Mouse (Mus musculus): Measurements from ENCODE around the gene Elmod1. TPM values are rescaled to one million over a fixed set of nuclear protein-coding genes. Genes with fewer than 3 reads are reported as not detected.

The Elmod1 gene
- total and polyA plus RNA-seq, 3 experiments: 0.38 TPM; not detected in 2

DNA sequence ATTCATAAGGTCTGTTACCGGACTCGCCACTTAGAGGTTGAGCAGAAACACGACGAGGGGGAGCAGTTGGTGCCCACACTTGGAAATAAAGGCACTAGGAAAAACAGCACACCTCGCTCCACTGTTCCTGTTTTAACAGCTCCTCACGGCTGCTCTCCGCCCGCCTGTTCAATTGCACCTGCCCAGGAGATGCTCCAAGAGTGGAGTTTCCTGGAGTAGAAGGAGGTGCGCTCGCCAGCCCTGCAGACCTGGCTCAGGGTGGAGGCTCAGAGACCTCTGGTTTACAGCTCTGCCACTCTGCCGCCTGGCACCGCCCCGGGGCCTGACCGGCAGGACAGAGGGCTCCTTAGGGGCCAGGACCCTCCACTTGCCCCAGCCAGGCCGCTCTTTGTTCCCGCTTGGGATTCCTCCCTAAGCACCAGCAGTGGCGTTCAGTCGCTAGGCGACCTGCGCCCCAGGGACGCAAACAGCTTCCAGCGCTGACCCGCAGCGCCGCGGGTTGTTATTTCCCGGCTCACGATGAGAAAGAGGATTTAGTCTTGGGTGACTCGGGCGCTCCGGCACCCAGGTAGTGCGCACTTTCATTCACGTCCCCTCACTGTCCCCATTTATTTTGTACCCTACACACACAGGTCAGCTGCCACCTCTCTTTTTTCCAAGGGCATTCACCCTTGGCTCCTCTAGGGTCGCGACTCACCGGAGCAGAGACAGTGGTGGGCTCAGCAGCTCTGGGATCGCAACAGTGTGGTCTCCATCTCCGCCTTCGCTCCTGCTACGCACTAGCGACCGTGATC lies 576 bp downstream of the Elmod1 start:
- ATAC-seq (ENCODE audit: extremely low read depth, insufficient number of reproducible peaks, low FRiP score, poor library complexity, severe bottlenecking): no peak

DNA sequence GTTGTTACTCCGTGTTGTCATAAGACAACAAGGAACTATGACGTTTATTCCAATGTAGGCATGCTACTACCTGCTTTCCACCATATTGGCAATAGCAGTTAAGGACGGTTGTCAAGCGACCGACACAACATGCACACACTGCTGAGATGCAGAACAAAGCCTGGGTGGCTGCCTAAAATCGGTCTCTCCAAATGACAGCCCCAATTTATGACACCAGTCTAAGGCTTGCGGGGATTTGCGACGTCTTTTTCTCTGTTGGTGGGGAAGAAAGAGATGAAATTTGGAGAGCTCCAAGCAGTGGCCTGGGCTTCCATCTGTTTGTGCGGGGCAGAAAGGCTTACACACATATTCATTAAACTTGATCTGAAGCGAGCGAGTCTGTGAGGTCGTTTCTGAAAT lies 1.2 kb downstream of the Elmod1 start:
- Histone ChIP-seq H3K4me1 (ENCODE audit: insufficient read depth, low read depth, low read length) (no peaks in the 10 kb centered on the region), H3K36me3 (replicated peaks) (no peaks in the 10 kb centered on the region), H3K9me3 (replicated peaks) (no peaks in the 10 kb centered on the region), H3K4me3 (ENCODE audit: low read depth, low read length) (no peak overlapping the region), H3K27me3 (ENCODE audit: insufficient read depth, low read length) (peaks cover 2% of the 10 kb centered on the region; the same call in 1 of the 2 replicates)
- no peak for ATAC-seq (ENCODE audit: extremely low read depth, insufficient number of reproducible peaks, low FRiP score, poor library complexity, severe bottlenecking)
- no peak for TF ChIP-seq POLR2AphosphoS5 (IDR thresholded peaks at IDR 0.05; ENCODE audit: insufficient replicate concordance, low read depth, low read length)
- TF ChIP-seq TAL1 (conservative IDR thresholded peaks at IDR 0.05; ENCODE audit: low read depth, low read length): no peak
- no peak for TF ChIP-seq GATA1 (IDR thresholded peaks at IDR 0.05; ENCODE audit: borderline replicate concordance, low read length)
- no peak for TF ChIP-seq GATA2 (IDR thresholded peaks at IDR 0.05; ENCODE audit: borderline replicate concordance, low read depth, low read length)
- TF ChIP-seq CTCF (IDR thresholded peaks at IDR 0.05; ENCODE audit: low read depth, low read length): no peak
- DNase-seq (ENCODE audit: low spot score): no peak

More for the DNA sequence above, 576 bp downstream of the Elmod1 start:
- no peaks in the 10 kb centered on the region for H3K9me3 ChIP-seq (replicated peaks)
- TF ChIP-seq GATA1 (IDR thresholded peaks at IDR 0.05; ENCODE audit: borderline replicate concordance, low read length) (no peak), CTCF (IDR thresholded peaks at IDR 0.05; ENCODE audit: low read depth, low read length) (no peak), POLR2AphosphoS5 (IDR thresholded peaks at IDR 0.05; ENCODE audit: insufficient replicate concordance, low read depth, low read length) (no peak), TAL1 (conservative IDR thresholded peaks at IDR 0.05; ENCODE audit: low read depth, low read length) (no peak), GATA2 (IDR thresholded peaks at IDR 0.05; ENCODE audit: borderline replicate concordance, low read depth, low read length) (no peak)
- DNase-seq (ENCODE audit: low spot score): no peak
- H3K36me3 ChIP-seq (replicated peaks): no peaks in the 10 kb centered on the region
- no peaks in the 10 kb centered on the region for H3K4me1 ChIP-seq (ENCODE audit: insufficient read depth, low read depth, low read length)
- no peak overlapping the region for H3K4me3 ChIP-seq (ENCODE audit: low read depth, low read length)
- H3K27me3 ChIP-seq (ENCODE audit: insufficient read depth, low read length): peaks cover 2% of the 10 kb centered on the region; the same call in 1 of the 2 replicates

DNA sequence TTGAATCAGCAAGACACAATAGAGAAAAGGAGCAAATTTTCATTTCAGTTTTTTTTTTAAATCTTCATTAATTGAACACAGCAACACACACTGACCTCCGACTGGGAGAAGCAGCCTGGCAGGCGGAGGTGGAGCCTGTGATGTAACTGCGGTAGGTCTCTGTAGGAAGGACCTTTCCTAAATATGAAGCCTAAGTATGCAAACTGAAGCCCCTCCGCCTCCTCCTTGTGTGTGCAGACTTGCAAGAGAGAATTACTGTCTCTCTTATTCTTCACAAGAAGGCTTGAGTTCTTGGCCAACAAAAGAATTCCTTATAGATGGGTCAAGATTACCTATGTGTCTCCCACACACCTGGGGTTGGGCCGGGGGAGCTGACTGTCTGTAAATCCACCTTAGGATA lies 1.9 kb downstream of the Elmod1 start:
- H3K9me3 ChIP-seq (replicated peaks): no peaks in the 10 kb centered on the region
- ATAC-seq (ENCODE audit: extremely low read depth, insufficient number of reproducible peaks, low FRiP score, poor library complexity, severe bottlenecking): no peak
- no peaks in the 10 kb centered on the region for H3K4me1 ChIP-seq (ENCODE audit: insufficient read depth, low read depth, low read length)
- TF ChIP-seq TAL1 (conservative IDR thresholded peaks at IDR 0.05; ENCODE audit: low read depth, low read length): no peak
- TF ChIP-seq POLR2AphosphoS5 (IDR thresholded peaks at IDR 0.05; ENCODE audit: insufficient replicate concordance, low read depth, low read length): no peak
- TF ChIP-seq GATA2 (IDR thresholded peaks at IDR 0.05; ENCODE audit: borderline replicate concordance, low read depth, low read length): no peak
- no peak for TF ChIP-seq CTCF (IDR thresholded peaks at IDR 0.05; ENCODE audit: low read depth, low read length)
- no peak for TF ChIP-seq GATA1 (IDR thresholded peaks at IDR 0.05; ENCODE audit: borderline replicate concordance, low read length)
- H3K27me3 ChIP-seq (ENCODE audit: insufficient read depth, low read length): peaks cover 2% of the 10 kb centered on the region; the same call in 1 of the 2 replicates
- DNase-seq (ENCODE audit: low spot score): no peak
- H3K4me3 ChIP-seq (ENCODE audit: low read depth, low read length): no peak overlapping the region
- no peaks in the 10 kb centered on the region for H3K36me3 ChIP-seq (replicated peaks)

GRCm38 (mm10) chr9:53972358-53972757 lies 2.7 kb downstream of the Elmod1 start:
- Histone ChIP-seq H3K4me3 (ENCODE audit: low read depth, low read length) (no peak overlapping the region), H3K27me3 (ENCODE audit: insufficient read depth, low read length) (peaks cover 4% of the 10 kb centered on the region; the same call in 1 of the 2 replicates), H3K9me3 (replicated peaks) (no peaks in the 10 kb centered on the region), H3K4me1 (ENCODE audit: insufficient read depth, low read depth, low read length) (no peaks in the 10 kb centered on the region), H3K36me3 (replicated peaks) (no peaks in the 10 kb centered on the region)
- TF ChIP-seq GATA2 (IDR thresholded peaks at IDR 0.05; ENCODE audit: borderline replicate concordance, low read depth, low read length) (no peak), CTCF (IDR thresholded peaks at IDR 0.05; ENCODE audit: low read depth, low read length) (no peak), TAL1 (conservative IDR thresholded peaks at IDR 0.05; ENCODE audit: low read depth, low read length) (no peak), GATA1 (IDR thresholded peaks at IDR 0.05; ENCODE audit: borderline replicate concordance, low read length) (no peak), POLR2AphosphoS5 (IDR thresholded peaks at IDR 0.05; ENCODE audit: insufficient replicate concordance, low read depth, low read length) (no peak)
- ATAC-seq (ENCODE audit: extremely low read depth, insufficient number of reproducible peaks, low FRiP score, poor library complexity, severe bottlenecking) (no peak), DNase-seq (ENCODE audit: low spot score) (no peak)

- no peak overlapping the region for H3K4me3 ChIP-seq (ENCODE audit: low read depth, low read length)
- TF ChIP-seq GATA1 (IDR thresholded peaks at IDR 0.05; ENCODE audit: borderline replicate concordance, low read length) (no peak), TAL1 (conservative IDR thresholded peaks at IDR 0.05; ENCODE audit: low read depth, low read length) (no peak), GATA2 (IDR thresholded peaks at IDR 0.05; ENCODE audit: borderline replicate concordance, low read depth, low read length) (no peak), CTCF (IDR thresholded peaks at IDR 0.05; ENCODE audit: low read depth, low read length) (no peak), POLR2AphosphoS5 (IDR thresholded peaks at IDR 0.05; ENCODE audit: insufficient replicate concordance, low read depth, low read length) (no peak)
- 0 out of 2 replicates have a peak, but pooled peaks cover 2% of the 10 kb centered on the region for H3K27me3 ChIP-seq (ENCODE audit: insufficient read depth, low read length)
- ATAC-seq (ENCODE audit: extremely low read depth, insufficient number of reproducible peaks, low FRiP score, poor library complexity, severe bottlenecking): no peak
- H3K4me1 ChIP-seq (ENCODE audit: insufficient read depth, low read depth, low read length): no peaks in the 10 kb centered on the region
- H3K36me3 ChIP-seq (replicated peaks): no peaks in the 10 kb centered on the region
- DNase-seq (ENCODE audit: low spot score): no peak
- H3K9me3 ChIP-seq (replicated peaks): no peaks in the 10 kb centered on the region
Measured at GRCm38 (mm10) chr9:53967610-53968368, 7.3 kb downstream of the Elmod1 start.

DNA sequence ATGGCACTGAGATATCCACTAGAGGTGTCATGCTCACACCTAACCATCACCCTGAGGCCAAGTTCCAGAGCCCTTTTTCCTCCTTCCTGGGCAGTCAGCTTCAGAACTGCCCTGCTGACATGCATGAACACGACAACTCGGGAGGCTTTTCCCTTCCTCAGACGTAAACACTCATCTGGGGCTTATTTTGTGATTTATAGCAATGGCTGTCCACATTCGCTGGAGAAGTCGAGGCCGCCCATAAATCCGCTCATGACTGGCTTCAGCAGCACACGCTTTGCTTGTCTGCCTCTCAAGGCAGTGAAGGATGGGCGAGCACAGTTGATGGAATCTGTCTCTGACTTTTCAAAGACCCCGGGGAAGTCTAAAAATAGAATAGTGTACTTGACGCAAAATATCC lies 18.1 kb downstream of the Elmod1 start:
- no peak for ATAC-seq (ENCODE audit: extremely low read depth, insufficient number of reproducible peaks, low FRiP score, poor library complexity, severe bottlenecking)
- TF ChIP-seq CTCF (IDR thresholded peaks at IDR 0.05; ENCODE audit: low read depth, low read length): no peak
- no peak for TF ChIP-seq GATA2 (IDR thresholded peaks at IDR 0.05; ENCODE audit: borderline replicate concordance, low read depth, low read length)

More for the DNA sequence above, 18.1 kb downstream of the Elmod1 start:
- no peak for DNase-seq (ENCODE audit: low spot score)
- H3K27me3 ChIP-seq (ENCODE audit: insufficient read depth, low read length): no peaks in the 10 kb centered on the region
- H3K4me3 ChIP-seq (ENCODE audit: low read depth, low read length): no peak overlapping the region
- no peaks in the 10 kb centered on the region for H3K4me1 ChIP-seq (ENCODE audit: insufficient read depth, low read depth, low read length)
- no peaks in the 10 kb centered on the region for H3K36me3 ChIP-seq (replicated peaks)
- no peaks in the 10 kb centered on the region for H3K9me3 ChIP-seq (replicated peaks)

All from G1E (cell line).